Mouse (Mus musculus): ENCODE data around the gene Rack1. TPM values are rescaled to one million over a fixed set of nuclear protein-coding genes. Genes with fewer than 3 reads are reported as not detected.
"Not testable (repeated sequence)": the region's sequence is repeated elsewhere in the genome, so short reads cannot be mapped to it uniquely, and the experiment has no call there.

Gene Rack1
- polyA plus RNA-seq, 1 experiment from 2014 or later = 428 TPM

- Histone ChIP-seq H3K9ac (no peak overlapping the region), H3K9me3 (replicated peaks) (no peaks in the 10 kb centered on the region), H3K4me2 (no peak overlapping the region), H3K27me3 (replicated peaks) (peaks cover 26% of the 10 kb centered on the region), H3K4me3 (no peak overlapping the region), H3K27ac (ENCODE audit: poor library complexity, severe bottlenecking) (no peak overlapping the region), H3K36me3 (no peaks in the 10 kb centered on the region), H3K4me1 (replicated peaks) (peaks cover 6% of the 10 kb centered on the region)
- no peak for ATAC-seq (ENCODE audit: insufficient number of reproducible peaks, low FRiP score)
- 77% methylated on average over 11 of the region's 11 CpGs for WGBS
Measured at GRCm38 (mm10) chr11:48843202-48843601, 43.1 kb downstream of the Rack1 start.

GRCm38 (mm10) chr11:48844309-48844708 lies 44.2 kb downstream of the Rack1 start:
- Histone ChIP-seq H3K36me3 (no peaks in the 10 kb centered on the region), H3K9ac (no peak overlapping the region), H3K4me1 (replicated peaks) (no peaks in the 10 kb centered on the region), H3K4me2 (no peak overlapping the region), H3K4me3 (no peak overlapping the region), H3K27me3 (replicated peaks) (peaks cover 33% of the 10 kb centered on the region), H3K9me3 (replicated peaks) (no peaks in the 10 kb centered on the region), H3K27ac (ENCODE audit: poor library complexity, severe bottlenecking) (no peak overlapping the region)
- WGBS = 65% methylated on average over 6 of the region's 6 CpGs
- ATAC-seq (ENCODE audit: insufficient number of reproducible peaks, low FRiP score) = no peak

- Histone ChIP-seq H3K9ac (no peak overlapping the region), H3K4me2 (peak overlapping the region; percentile 17; the same call in 1 of the 2 replicates), H3K4me3 (no peak overlapping the region), H3K36me3 (no peaks in the 10 kb centered on the region), H3K27me3 (replicated peaks) (peaks cover 25% of the 10 kb centered on the region), H3K4me1 (replicated peaks) (no peaks in the 10 kb centered on the region), H3K9me3 (replicated peaks) (no peaks in the 10 kb centered on the region), H3K27ac (ENCODE audit: poor library complexity, severe bottlenecking) (no peak overlapping the region)
- no peak for ATAC-seq (ENCODE audit: insufficient number of reproducible peaks, low FRiP score)
- WGBS = 31% methylated on average over 13 of the region's 13 CpGs
Measured at GRCm38 (mm10) chr11:48845244-48845815, 45.2 kb downstream of the Rack1 start.

- H3K27me3 ChIP-seq (replicated peaks) = peaks cover 23% of the 10 kb centered on the region
- 81% methylated on average over 2 of the region's 2 CpGs for WGBS
- not testable (repeated sequence) for H3K9ac ChIP-seq; H3K9me3 ChIP-seq (replicated peaks); H3K36me3 ChIP-seq; H3K4me3 ChIP-seq; H3K4me2 ChIP-seq; H3K27ac ChIP-seq (ENCODE audit: poor library complexity, severe bottlenecking); H3K4me1 ChIP-seq (replicated peaks); ATAC-seq (ENCODE audit: insufficient number of reproducible peaks, low FRiP score)
Measured at GRCm38 (mm10) chr11:48846362-48846761, 46.2 kb downstream of the Rack1 start.

GRCm38 (mm10) chr11:48846881-48847280 lies 46.7 kb downstream of the Rack1 start:
- Histone ChIP-seq H3K9ac (no peak overlapping the region), H3K9me3 (replicated peaks) (no peaks in the 10 kb centered on the region), H3K4me2 (no peak overlapping the region), H3K4me3 (no peak overlapping the region), H3K36me3 (no peaks in the 10 kb centered on the region), H3K27me3 (replicated peaks) (peaks cover 23% of the 10 kb centered on the region), H3K27ac (ENCODE audit: poor library complexity, severe bottlenecking) (no peak overlapping the region), H3K4me1 (replicated peaks) (no peaks in the 10 kb centered on the region)
- 59% methylated on average over 5 of the region's 5 CpGs for WGBS
- no peak for ATAC-seq (ENCODE audit: insufficient number of reproducible peaks, low FRiP score)

GRCm38 (mm10) chr11:48850240-48850639 lies 50.1 kb downstream of the Rack1 start:
- Histone ChIP-seq H3K27ac (ENCODE audit: poor library complexity, severe bottlenecking) (no peak overlapping the region), H3K4me3 (no peak overlapping the region), H3K4me2 (peak overlapping the region; percentile 50; the same call in 1 of the 2 replicates), H3K4me1 (replicated peaks) (peaks cover 21% of the 10 kb centered on the region), H3K27me3 (replicated peaks) (peaks cover 14% of the 10 kb centered on the region), H3K9ac (no peak overlapping the region), H3K9me3 (replicated peaks) (no peaks in the 10 kb centered on the region), H3K36me3 (no peaks in the 10 kb centered on the region)
- 63% methylated on average over 2 of the region's 2 CpGs for WGBS
- no peak for ATAC-seq (ENCODE audit: insufficient number of reproducible peaks, low FRiP score)

GRCm38 (mm10) chr11:48851270-48851995 lies 51.3 kb downstream of the Rack1 start:
- Histone ChIP-seq H3K9ac (no peak overlapping the region), H3K27ac (ENCODE audit: poor library complexity, severe bottlenecking) (no peak overlapping the region), H3K4me2 (no peak overlapping the region), H3K9me3 (replicated peaks) (no peaks in the 10 kb centered on the region), H3K4me1 (replicated peaks) (peaks cover 21% of the 10 kb centered on the region), H3K4me3 (no peak overlapping the region), H3K36me3 (no peaks in the 10 kb centered on the region), H3K27me3 (replicated peaks) (peaks cover 11% of the 10 kb centered on the region)
- no peak for ATAC-seq (ENCODE audit: insufficient number of reproducible peaks, low FRiP score)
- 77% methylated on average over 4 of the region's 4 CpGs for WGBS

GRCm38 (mm10) chr11:48852190-48852589 lies 52.1 kb downstream of the Rack1 start:
- Histone ChIP-seq H3K27ac (ENCODE audit: poor library complexity, severe bottlenecking) (no peak overlapping the region), H3K36me3 (no peaks in the 10 kb centered on the region), H3K9me3 (replicated peaks) (no peaks in the 10 kb centered on the region), H3K9ac (no peak overlapping the region), H3K4me2 (peak overlapping the region; percentile 89), H3K4me3 (peak overlapping the region; percentile 63), H3K27me3 (replicated peaks) (peaks cover 11% of the 10 kb centered on the region), H3K4me1 (replicated peaks) (peaks cover 21% of the 10 kb centered on the region)
- no peak for ATAC-seq (ENCODE audit: insufficient number of reproducible peaks, low FRiP score)
- WGBS = 70% methylated on average over 4 of the region's 4 CpGs

GRCm38 (mm10) chr11:48852624-48853473 lies 52.7 kb downstream of the Rack1 start:
- Histone ChIP-seq H3K4me2 (peak overlapping the region; percentile 89), H3K4me1 (replicated peaks) (peaks cover 21% of the 10 kb centered on the region), H3K4me3 (peak overlapping the region; percentile 63), H3K27ac (ENCODE audit: poor library complexity, severe bottlenecking) (no peak overlapping the region), H3K9ac (peak overlapping the region; percentile 62), H3K36me3 (no peaks in the 10 kb centered on the region), H3K27me3 (replicated peaks) (peaks cover 11% of the 10 kb centered on the region), H3K9me3 (replicated peaks) (no peaks in the 10 kb centered on the region)
- 4% methylated on average over 23 of the region's 23 CpGs for WGBS
- no peak for ATAC-seq (ENCODE audit: insufficient number of reproducible peaks, low FRiP score)

GRCm38 (mm10) chr11:48853474-48854180 lies 53.5 kb downstream of the Rack1 start:
- WGBS = under 1% methylated on average over 31 of the region's 31 CpGs
- ATAC-seq (ENCODE audit: insufficient number of reproducible peaks, low FRiP score) = peak; percentile 71
- Histone ChIP-seq H3K27me3 (replicated peaks) (peaks cover 4% of the 10 kb centered on the region), H3K36me3 (no peaks in the 10 kb centered on the region), H3K9me3 (replicated peaks) (no peaks in the 10 kb centered on the region), H3K27ac (ENCODE audit: poor library complexity, severe bottlenecking) (no peak overlapping the region), H3K9ac (peak overlapping the region; percentile 73), H3K4me2 (peak overlapping the region; percentile 89), H3K4me1 (replicated peaks) (peaks cover 26% of the 10 kb centered on the region), H3K4me3 (peak overlapping the region; percentile 63)

Data from heart, embryonic 12.5 days (tissue).